9 mouse cellular contexts compared by ENCODE assay signal in the genomic region with DNA sequence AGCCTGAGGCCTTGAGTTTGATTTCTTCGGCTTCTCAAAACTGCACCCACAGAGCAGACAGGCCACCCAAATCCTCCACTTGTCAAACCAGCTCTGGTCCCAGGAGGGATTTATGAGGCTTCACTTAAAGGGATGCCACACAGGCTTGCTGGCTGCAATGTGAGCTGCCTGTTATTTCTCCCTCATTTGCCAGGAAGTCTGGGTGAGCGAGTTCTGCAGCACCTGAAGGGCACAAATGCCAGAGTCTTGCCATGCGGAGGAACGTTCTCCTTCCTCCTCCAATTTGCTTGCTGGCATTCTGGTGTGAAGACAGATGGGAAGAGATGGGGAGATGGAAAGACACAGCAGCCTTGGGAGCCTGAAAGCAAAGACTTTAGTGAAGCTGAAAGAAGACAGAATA.
DNase-seq lines count a peak whose midpoint lies in the region.
"Had no signal": no experiment of that assay in that cellular context is flagged by ENCODE, and none has a peak within 500 bp of the region (broad histone marks: within the 10 kb centered on the region; RNA-seq: fewer than 3 reads in every experiment).

No protein-coding gene starts in this region.

- DNase-seq in embryo, embryonic 10 days (ENCODE audit: low spot score), result peak; percentile 4
- DNase-seq in embryo, embryonic 11 days, result no peak
- peak; percentile 7 to 16 for DNase-seq in left cerebral cortex, adult 18-20 months (ENCODE audit: low spot score in 2 of 2)
- DNase-seq in left cerebral cortex, adult 11 months (ENCODE audit: low spot score), result no peak
- peak; percentile 44 to 57 for DNase-seq in cerebellum, postnatal 36 days
- DNase-seq in left cerebral cortex, postnatal 4 days, result peak; percentile 26
- DNase-seq in thymus, postnatal 0 days (ENCODE audit: low spot score), result no peak
- no peak for DNase-seq in adrenal gland, postnatal 36 days
- DNase-seq: thymus, adult 2 months had no signal

- intact Hi-C loops in left cerebral cortex, postnatal 4 days (cut with DNase I), result no loop called here

Comparison
In these comparisons a context has a peak if more than half of its experiments do, and no peak if none do; other contexts are left out.
1. DNase-seq: peak in embryo, embryonic 10 days (single experiment), left cerebral cortex, adult 18-20 months (2 of 2), cerebellum, postnatal 36 days (2 of 2) and left cerebral cortex, postnatal 4 days (single experiment); none in embryo, embryonic 11 days (single experiment), left cerebral cortex, adult 11 months (single experiment), thymus, postnatal 0 days (single experiment) and adrenal gland, postnatal 36 days (0 of 2).